Mouse (Mus musculus): ENCODE data around the gene Ocrl. TPM values are rescaled to one million over a fixed set of nuclear protein-coding genes. Genes with fewer than 3 reads are reported as not detected.

Gene Ocrl
- 4.9 TPM for polyA plus RNA-seq (2012; fragmentation: generic; extraction: Trizol)

- Histone ChIP-seq H3K4me2 (ENCODE audit: low read depth) (peak within 1 kb of the TSS; percentile 56), H3K4me3 (peak within 1 kb of the TSS; percentile 36), H3K36me3 (ENCODE audit: control insufficient read depth, insufficient read depth) (no peaks in the 10 kb centered on the region), H3K27me3 (ENCODE audit: control insufficient read depth, insufficient read depth, insufficient read length) (no peaks in the 10 kb centered on the region), H3K79me2 (ENCODE audit: control insufficient read depth, insufficient read depth) (no peaks in the 10 kb centered on the region), H3ac (ENCODE audit: control insufficient read depth, insufficient read length) (peak within 1 kb of the TSS; percentile 33)
- TF ChIP-seq POLR2A (IDR thresholded peaks at IDR 0.05; ENCODE audit: insufficient read length, low read depth) (peak; percentile 36), REST (IDR thresholded peaks at IDR 0.05; ENCODE audit: insufficient read depth, insufficient read length) (no peak)
Observed at GRCm38 (mm10) chrX:47912306-47912792, at the start of gene Ocrl. Gene Ocrl, plus strand, starts transcription at chrX:47912387.

- Histone ChIP-seq H3ac (ENCODE audit: control insufficient read depth, insufficient read length) (no peak overlapping the region), H3K4me3 (no peak overlapping the region), H3K36me3 (ENCODE audit: control insufficient read depth, insufficient read depth) (no peaks in the 10 kb centered on the region), H3K79me2 (ENCODE audit: control insufficient read depth, insufficient read depth) (no peaks in the 10 kb centered on the region), H3K27me3 (ENCODE audit: control insufficient read depth, insufficient read depth, insufficient read length) (no peaks in the 10 kb centered on the region), H3K4me2 (ENCODE audit: low read depth) (no peak overlapping the region)
- no peak for TF ChIP-seq MAX (IDR thresholded peaks at IDR 0.05; ENCODE audit: low read depth)
- TF ChIP-seq CEBPB (IDR thresholded peaks at IDR 0.05; ENCODE audit: insufficient read depth, poor library complexity, severe bottlenecking): no peak
- TF ChIP-seq USF1 (IDR thresholded peaks at IDR 0.05; ENCODE audit: low read depth): no peak
- no peak for TF ChIP-seq MYOG (IDR thresholded peaks at IDR 0.05; ENCODE audit: control insufficient read depth in 1 of 3, insufficient read depth in 1 of 3, insufficient read length in 2 of 3, low read depth in 2 of 3)
- no peak for TF ChIP-seq TCF12 (IDR thresholded peaks at IDR 0.05; ENCODE audit: insufficient read depth, poor library complexity, severe bottlenecking)
- no peak for TF ChIP-seq E2F4 (IDR thresholded peaks at IDR 0.05; ENCODE audit: insufficient read depth)
- TF ChIP-seq REST (IDR thresholded peaks at IDR 0.05; ENCODE audit: insufficient read depth, insufficient read length): no peak
- TF ChIP-seq SRF (IDR thresholded peaks at IDR 0.05; ENCODE audit: control insufficient read depth, insufficient read length, low read depth): no peak
- TF ChIP-seq POLR2A (IDR thresholded peaks at IDR 0.05; ENCODE audit: insufficient read length, low read depth): no peak
Observed at GRCm38 (mm10) chrX:47880052-47880451, 32.1 kb upstream of the Ocrl start.

GRCm38 (mm10) chrX:47882813-47883212 lies 29.4 kb upstream of the Ocrl start:
- TF ChIP-seq CEBPB (IDR thresholded peaks at IDR 0.05; ENCODE audit: insufficient read depth, poor library complexity, severe bottlenecking): no peak
- no peak for TF ChIP-seq SRF (IDR thresholded peaks at IDR 0.05; ENCODE audit: control insufficient read depth, insufficient read length, low read depth)
- no peak for TF ChIP-seq REST (IDR thresholded peaks at IDR 0.05; ENCODE audit: insufficient read depth, insufficient read length)
- no peak for TF ChIP-seq MAX (IDR thresholded peaks at IDR 0.05; ENCODE audit: low read depth)
- TF ChIP-seq TCF12 (IDR thresholded peaks at IDR 0.05; ENCODE audit: insufficient read depth, poor library complexity, severe bottlenecking): no peak
- TF ChIP-seq POLR2AphosphoS2 (IDR thresholded peaks at IDR 0.05; ENCODE audit: insufficient read length, low read depth): no peak
- TF ChIP-seq E2F4 (IDR thresholded peaks at IDR 0.05; ENCODE audit: insufficient read depth): no peak
- TF ChIP-seq POLR2A (IDR thresholded peaks at IDR 0.05; ENCODE audit: insufficient read length, low read depth): no peak
- TF ChIP-seq MYOD1 (IDR thresholded peaks at IDR 0.05; ENCODE audit: control insufficient read depth in 1 of 3, insufficient read length in 2 of 3, low read depth in 2 of 3): no peak
- TF ChIP-seq TCF3 (IDR thresholded peaks at IDR 0.05; ENCODE audit: insufficient read length, low read depth): no peak
- TF ChIP-seq USF1 (IDR thresholded peaks at IDR 0.05; ENCODE audit: low read depth): no peak
- TF ChIP-seq MYOG (IDR thresholded peaks at IDR 0.05; ENCODE audit: control insufficient read depth in 1 of 3, insufficient read depth in 1 of 3, insufficient read length in 2 of 3, low read depth in 2 of 3): no peak
- Histone ChIP-seq H3K79me2 (ENCODE audit: control insufficient read depth, insufficient read depth) (no peaks in the 10 kb centered on the region), H3K4me3 (no peak overlapping the region), H3ac (ENCODE audit: control insufficient read depth, insufficient read length) (no peak overlapping the region), H3K27me3 (ENCODE audit: control insufficient read depth, insufficient read depth, insufficient read length) (no peaks in the 10 kb centered on the region), H3K36me3 (ENCODE audit: control insufficient read depth, insufficient read depth) (no peaks in the 10 kb centered on the region), H3K4me2 (ENCODE audit: low read depth) (no peak overlapping the region)

DNA sequence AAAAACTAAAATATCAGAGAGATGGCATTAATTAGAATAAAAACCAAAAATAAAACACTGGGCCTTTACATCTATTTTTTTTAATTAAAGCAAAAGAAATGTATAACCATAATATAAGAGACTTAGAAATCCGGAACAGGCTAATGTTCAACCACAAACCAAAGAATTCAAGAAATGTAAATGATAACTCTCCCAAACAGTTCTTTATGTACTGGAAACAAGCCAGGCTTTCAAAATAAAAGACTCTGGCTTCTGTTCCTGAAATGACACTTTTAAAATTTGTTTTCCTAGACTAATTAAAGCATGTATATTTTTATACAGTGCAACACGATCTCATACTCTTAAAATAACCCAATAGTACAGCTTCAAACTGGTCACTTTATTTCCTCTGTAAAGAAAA lies 24.8 kb upstream of the Ocrl start:
- Histone ChIP-seq H3K4me3 (no peak overlapping the region), H3K4me2 (ENCODE audit: low read depth) (no peak overlapping the region), H3ac (ENCODE audit: control insufficient read depth, insufficient read length) (no peak overlapping the region), H3K36me3 (ENCODE audit: control insufficient read depth, insufficient read depth) (no peaks in the 10 kb centered on the region), H3K27me3 (ENCODE audit: control insufficient read depth, insufficient read depth, insufficient read length) (peaks cover 4% of the 10 kb centered on the region), H3K79me2 (ENCODE audit: control insufficient read depth, insufficient read depth) (no peaks in the 10 kb centered on the region)
- TF ChIP-seq USF1 (IDR thresholded peaks at IDR 0.05; ENCODE audit: low read depth) (no peak), POLR2A (IDR thresholded peaks at IDR 0.05; ENCODE audit: insufficient read length, low read depth) (no peak), REST (IDR thresholded peaks at IDR 0.05; ENCODE audit: insufficient read depth, insufficient read length) (no peak), MAX (IDR thresholded peaks at IDR 0.05; ENCODE audit: low read depth) (no peak), POLR2AphosphoS2 (IDR thresholded peaks at IDR 0.05; ENCODE audit: insufficient read length, low read depth) (no peak), MYOG (IDR thresholded peaks at IDR 0.05; ENCODE audit: control insufficient read depth in 1 of 3, insufficient read depth in 1 of 3, insufficient read length in 2 of 3, low read depth in 2 of 3) (no peak)

- peaks cover 4% of the 10 kb centered on the region for H3K27me3 ChIP-seq (ENCODE audit: control insufficient read depth, insufficient read depth, insufficient read length)
- H3K79me2 ChIP-seq (ENCODE audit: control insufficient read depth, insufficient read depth): no peaks in the 10 kb centered on the region
- no peak overlapping the region for H3K4me3 ChIP-seq
- no peaks in the 10 kb centered on the region for H3K36me3 ChIP-seq (ENCODE audit: control insufficient read depth, insufficient read depth)
- no peak overlapping the region for H3ac ChIP-seq (ENCODE audit: control insufficient read depth, insufficient read length)
- H3K4me2 ChIP-seq (ENCODE audit: low read depth): peak overlapping the region; percentile 34
- TF ChIP-seq E2F4 (IDR thresholded peaks at IDR 0.05; ENCODE audit: insufficient read depth) (no peak), POLR2A (IDR thresholded peaks at IDR 0.05; ENCODE audit: insufficient read length, low read depth) (no peak), SRF (IDR thresholded peaks at IDR 0.05; ENCODE audit: control insufficient read depth, insufficient read length, low read depth) (no peak), MAX (IDR thresholded peaks at IDR 0.05; ENCODE audit: low read depth) (no peak), TCF12 (IDR thresholded peaks at IDR 0.05; ENCODE audit: insufficient read depth, poor library complexity, severe bottlenecking) (no peak), MYOG (IDR thresholded peaks at IDR 0.05; ENCODE audit: control insufficient read depth in 1 of 3, insufficient read depth in 1 of 3, insufficient read length in 2 of 3, low read depth in 2 of 3) (no peak), TCF3 (IDR thresholded peaks at IDR 0.05; ENCODE audit: insufficient read length, low read depth) (no peak), USF1 (IDR thresholded peaks at IDR 0.05; ENCODE audit: low read depth) (no peak), REST (IDR thresholded peaks at IDR 0.05; ENCODE audit: insufficient read depth, insufficient read length) (no peak), MYOD1 (IDR thresholded peaks at IDR 0.05; ENCODE audit: control insufficient read depth in 1 of 3, insufficient read length in 2 of 3, low read depth in 2 of 3) (no peak), CEBPB (IDR thresholded peaks at IDR 0.05; ENCODE audit: insufficient read depth, poor library complexity, severe bottlenecking) (no peak), POLR2AphosphoS2 (IDR thresholded peaks at IDR 0.05; ENCODE audit: insufficient read length, low read depth) (no peak)
Observed at GRCm38 (mm10) chrX:47891243-47891906, 20.8 kb upstream of the Ocrl start.
